ENCODE assay signal across 8 mouse cellular contexts in the genomic region with DNA sequence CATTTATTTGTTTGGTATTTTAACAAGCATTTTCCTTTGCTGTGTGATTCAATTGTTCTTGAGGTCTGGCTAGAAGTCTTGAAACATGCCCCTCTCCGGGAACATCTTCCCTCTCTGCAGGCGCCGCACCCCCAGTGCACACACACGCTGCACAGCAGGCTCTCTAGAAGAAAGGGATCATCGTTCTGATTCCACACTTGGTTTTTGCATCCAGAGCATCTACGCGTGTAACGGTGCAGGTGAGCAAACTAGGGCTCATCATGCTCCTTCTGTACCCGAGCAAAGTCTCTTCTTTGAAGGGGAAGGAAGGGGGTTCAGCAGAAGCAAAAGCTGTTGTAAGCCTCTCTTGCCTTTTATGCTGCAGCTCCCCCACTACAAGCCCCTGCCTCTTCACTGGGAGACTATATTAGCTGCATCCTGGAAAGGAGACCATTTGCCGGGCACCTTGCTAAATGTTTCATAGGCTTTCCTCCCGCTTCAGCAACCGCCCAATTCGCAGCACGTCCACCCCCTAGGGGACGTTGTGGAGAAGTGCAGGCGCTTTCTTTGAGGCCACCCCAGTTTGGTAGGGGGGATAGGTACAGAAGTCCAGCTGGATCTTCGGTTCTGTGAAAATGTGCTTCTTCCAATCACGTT. TPM values are rescaled to one million over a fixed set of nuclear protein-coding genes. Genes with fewer than 3 reads are reported as not detected.
DNase-seq lines count a peak whose midpoint lies in the region; ATAC-seq and TF ChIP-seq lines count a peak whose summit lies in the region.

A gene (minus strand): TSS at position 51 of the 636 bp plus-strand sequence.

- no peaks in the 10 kb centered on the region for H3K9me3 ChIP-seq in E14TG2a.4 (ENCODE audit: low read length)
- H3K9me3 ChIP-seq in heart, embryonic 12.5 days (replicated peaks): no peaks in the 10 kb centered on the region

- peak; percentile 94 for TF ChIP-seq CTCF in E14TG2a.4 (conservative IDR thresholded peaks at IDR 0.05; ENCODE audit: low read length)

- no peak for ATAC-seq in heart, embryonic 12.5 days (ENCODE audit: insufficient number of reproducible peaks, low FRiP score)

- WGBS in heart, embryonic 12.5 days: 24% methylated on average over 18 of the region's 18 CpGs

- H3K36me3 ChIP-seq in E14TG2a.4 (ENCODE audit: insufficient read depth, low read length): no peaks in the 10 kb centered on the region
- H3K36me3 ChIP-seq in heart, embryonic 12.5 days: no peaks in the 10 kb centered on the region

- H3K4me1 ChIP-seq in E14TG2a.4 (replicated peaks; ENCODE audit: low read depth, low read length): peaks cover 19% of the 10 kb centered on the region
- H3K4me1 ChIP-seq in heart, embryonic 12.5 days (replicated peaks): peaks cover 14% of the 10 kb centered on the region

- no peak within 1 kb of the TSS for H3K9ac ChIP-seq in heart, embryonic 12.5 days

- H3K27me3 ChIP-seq in E14TG2a.4 (ENCODE audit: insufficient read depth, low read length): peaks cover 48% of the 10 kb centered on the region
- peaks cover 44% of the 10 kb centered on the region for H3K27me3 ChIP-seq in heart, embryonic 12.5 days (replicated peaks)

- no peak within 1 kb of the TSS for H3K4me3 ChIP-seq in E14TG2a.4 (replicated peaks; ENCODE audit: low read length)
- H3K4me3 ChIP-seq in heart, embryonic 12.5 days: 0 out of 2 replicates have a peak within 1 kb of the TSS, but pooled peaks have one; percentile 77

- peak in 1 of 2 experiments; percentile 45 for DNase-seq in frontal cortex, adult 2 months (ENCODE audit: extremely low spot score in 1 of 2, low spot score in 1 of 2)
- no peak for DNase-seq in frontal cortex, postnatal 25 days (ENCODE audit: low spot score in 2 of 2)
- DNase-seq in cerebellum, adult 9-10 months: peak; percentile 80
- DNase-seq in kidney, postnatal 36 days: peak; percentile 27 to 65
- peak; percentile 31 to 59 for DNase-seq in lung, postnatal 4 days
- peak; percentile 27 to 58 for DNase-seq in spleen, postnatal 10 days (ENCODE audit: low spot score in 2 of 2)

- peak within 1 kb of the TSS; percentile 99; the same call in 1 of the 2 replicates for H3K4me2 ChIP-seq in heart, embryonic 12.5 days

- no peak within 1 kb of the TSS for H3K27ac ChIP-seq in heart, embryonic 12.5 days (ENCODE audit: poor library complexity, severe bottlenecking)

RNA-seq across cellular contexts. Expression of the gene that starts here (rescaled TPM):
- 48.3 and 49.9 TPM in 2 replicates for polyA plus RNA-seq in frontal cortex, adult 2 months (2012; rRNA removed)
- polyA plus RNA-seq in heart, embryonic 12.5 days (2016; fragmentation: Nextera tagmentation; extraction: Ambion mirVana): 29.3 and 35.0 TPM in 2 replicates

Comparison
In these comparisons a context has a peak if more than half of its experiments do, and no peak if none do; other contexts are left out.
1. DNase-seq: peak in cerebellum, adult 9-10 months (single experiment), kidney, postnatal 36 days (2 of 2), lung, postnatal 4 days (2 of 2) and spleen, postnatal 10 days (2 of 2); none in frontal cortex, postnatal 25 days (0 of 2).